Mouse (Mus musculus): ENCODE measurements around the gene Ank2.

- TF ChIP-seq CTCF (IDR thresholded peaks at IDR 0.05; ENCODE audit: low read depth, low read length) (no peak), POLR2A (IDR thresholded peaks at IDR 0.05; ENCODE audit: borderline replicate concordance, low read depth, low read length) (no peak)
Measured at GRCm38 (mm10) chr3:127529824-127530223, 30.7 kb upstream of the Ank2 start.
